Mouse (Mus musculus) MEL (cell line): ENCODE results near the gene Ttk. TPM values are rescaled to one million over a fixed set of nuclear protein-coding genes. Genes with fewer than 3 reads are reported as not detected.

Experiments
- DNase-seq: peaks from one replicate; pipeline ENCODE4 v3.0.0; 2011; ENCODE audit warnings: low read depth, low spot score
- H3K27ac ChIP-seq: 2 replicates; pipeline ENCODE4 v1.5.1; 2012; ENCODE audit warnings: low read depth, mild to moderate bottlenecking, control low read depth, low read length, moderate library complexity; ENCODE audit not compliant: control insufficient read depth
- H3K27me3 ChIP-seq, 2 experiments: fragments of 150-350 bp in 1 of 2; sonication (generic) in 1 of 2; 2 replicates each; pipeline ENCODE4 v1.6.1; 2012; ENCODE audit warnings: low read length in 2 of 2, mild to moderate bottlenecking in 2 of 2, improper control_type of control experiment in 1 of 2, moderate library complexity in 1 of 2; ENCODE audit not compliant: insufficient read depth in 2 of 2, control insufficient read depth in 1 of 2
- H3K36me3 ChIP-seq, 2 experiments: 2 replicates each; pipeline ENCODE4 v1.6.1; 2012 to 2014; ENCODE audit warnings: low read length in 2 of 2, improper control_type of control experiment in 1 of 2, inconsistent platforms in 1 of 2, mild to moderate bottlenecking in 1 of 2; ENCODE audit not compliant: insufficient read depth in 2 of 2, control insufficient read depth in 1 of 2
- H3K4me1 ChIP-seq, 2 experiments: fragments of 150-350 bp in 1 of 2; sonication (generic) in 1 of 2; 2 replicates each; pipeline ENCODE4 v1.6.1; 2012; ENCODE audit warnings: low read length in 2 of 2, improper control_type of control experiment in 1 of 2, mild to moderate bottlenecking in 1 of 2; ENCODE audit not compliant: insufficient read depth in 2 of 2, control insufficient read depth in 1 of 2
- H3K4me3 ChIP-seq, 2 experiments: fragments of 150-350 bp in 1 of 2; sonication (generic) in 1 of 2; 2 replicates each; pipeline ENCODE4 v1.5.1; 2012; ENCODE audit warnings: low read depth in 2 of 2, low read length in 2 of 2, mild to moderate bottlenecking in 2 of 2, moderate library complexity in 2 of 2, control low read depth in 1 of 2, improper control_type of control experiment in 1 of 2; ENCODE audit not compliant: control insufficient read depth in 1 of 2, insufficient read depth in 1 of 2
- H3K79me2 ChIP-seq: 2 replicates; pipeline ENCODE4 v1.6.1; 2012; ENCODE audit warnings: mild to moderate bottlenecking, low read length, moderate library complexity; ENCODE audit not compliant: control insufficient read depth, poor library complexity, insufficient read depth
- H3K9ac ChIP-seq: 2 replicates; pipeline ENCODE4 v1.6.1; 2012; ENCODE audit warnings: low read depth, mild to moderate bottlenecking, control low read depth, low read length, moderate library complexity; ENCODE audit not compliant: control insufficient read depth, poor library complexity, severe bottlenecking
- H3K9me3 ChIP-seq: fragments of 150-350 bp; sonication (generic); replicated peaks from 2 replicates; pipeline ENCODE4 v1.6.1; 2012; ENCODE audit warnings: mild to moderate bottlenecking, low read length, improper control_type of control experiment, moderate library complexity; ENCODE audit not compliant: insufficient read depth
- ELF1 ChIP-seq: IDR thresholded peaks from 2 replicates; pipeline ENCODE4 v1.6.1; 2014; ENCODE audit warnings: low read depth, mild to moderate bottlenecking, inconsistent platforms, low read length, improper control_type of control experiment, moderate library complexity
- JUND ChIP-seq: IDR thresholded peaks from 2 replicates; pipeline ENCODE4 v1.6.1; 2011; ENCODE audit warnings: low read depth, mild to moderate bottlenecking, improper control_type of control experiment, low read length
- KAT2A ChIP-seq: conservative IDR thresholded peaks from 2 replicates; pipeline ENCODE4 v1.6.1; 2012; ENCODE audit warnings: low read depth, low read length, improper control_type of control experiment, inconsistent platforms
- MAX ChIP-seq: IDR thresholded peaks from 2 replicates; pipeline ENCODE4 v1.6.1; 2011; ENCODE audit warnings: low read length, improper control_type of control experiment
- MEF2A ChIP-seq: IDR thresholded peaks from 2 replicates; pipeline ENCODE4 v1.6.1; 2014; ENCODE audit warnings: low read depth, mild to moderate bottlenecking, inconsistent platforms, low read length, improper control_type of control experiment; ENCODE audit not compliant: poor library complexity, insufficient replicate concordance, severe bottlenecking; ENCODE audit errors: extremely low read depth
- MXI1 ChIP-seq: IDR thresholded peaks from 2 replicates; pipeline ENCODE4 v1.6.1; 2011; ENCODE audit warnings: mild to moderate bottlenecking, low read depth, low read length, improper control_type of control experiment
- MYB ChIP-seq: IDR thresholded peaks from 2 replicates; pipeline ENCODE4 v1.6.1; 2011; ENCODE audit warnings: mild to moderate bottlenecking, low read depth, low read length, improper control_type of control experiment
- MYC ChIP-seq: IDR thresholded peaks from 2 replicates; pipeline ENCODE4 v1.6.1; 2011; ENCODE audit warnings: low read depth, mild to moderate bottlenecking, low read length, improper control_type of control experiment, moderate library complexity
- NELFE ChIP-seq: IDR thresholded peaks from 2 replicates; pipeline ENCODE4 v1.6.1; 2011; ENCODE audit warnings: low read depth, low read length, improper control_type of control experiment
- NRF1 ChIP-seq: IDR thresholded peaks from 2 replicates; pipeline ENCODE4 v1.6.1; 2014; ENCODE audit warnings: low read depth, mild to moderate bottlenecking, inconsistent platforms, low read length, improper control_type of control experiment, moderate library complexity; ENCODE audit not compliant: poor library complexity, insufficient read depth, severe bottlenecking
- POLR2A ChIP-seq, 2 experiments: IDR thresholded peaks; 2 replicates each; pipeline ENCODE4 v1.6.1; 2011 to 2012; ENCODE audit warnings: low read length in 2 of 2, mild to moderate bottlenecking in 2 of 2, control low read depth in 1 of 2, improper control_type of control experiment in 1 of 2, low read depth in 1 of 2, moderate library complexity in 1 of 2; ENCODE audit not compliant: control insufficient read depth in 1 of 2, insufficient read depth in 1 of 2, poor library complexity in 1 of 2
- POLR2AphosphoS5 ChIP-seq: IDR thresholded peaks from 2 replicates; pipeline ENCODE4 v1.6.1; 2012; ENCODE audit warnings: low read depth, borderline replicate concordance, mild to moderate bottlenecking, inconsistent platforms, low read length, moderate library complexity, mixed read lengths
- RAD21 ChIP-seq: IDR thresholded peaks from 2 replicates; pipeline ENCODE4 v1.6.1; 2011; ENCODE audit warnings: mild to moderate bottlenecking, low read depth, low read length, improper control_type of control experiment
- SIN3A ChIP-seq: IDR thresholded peaks from 2 replicates; pipeline ENCODE4 v1.6.1; 2012; ENCODE audit warnings: low read length, improper control_type of control experiment, inconsistent platforms
- SMC3 ChIP-seq: IDR thresholded peaks from 2 replicates; pipeline ENCODE4 v1.6.1; 2011; ENCODE audit warnings: low read depth, low read length, improper control_type of control experiment
- TAL1 ChIP-seq: IDR thresholded peaks from 2 replicates; pipeline ENCODE4 v1.6.1; 2012; ENCODE audit warnings: mild to moderate bottlenecking, inconsistent platforms, low read length, moderate library complexity, mixed read lengths
- TBP ChIP-seq: IDR thresholded peaks from 2 replicates; pipeline ENCODE4 v1.8.0; 2011; ENCODE audit warnings: low read depth, low read length, improper control_type of control experiment
- TCF12 ChIP-seq: IDR thresholded peaks from 2 replicates; pipeline ENCODE4 v1.6.1; 2014; ENCODE audit warnings: low read depth, mild to moderate bottlenecking, inconsistent platforms, low read length, improper control_type of control experiment, moderate library complexity
- UBTF ChIP-seq: IDR thresholded peaks from 2 replicates; pipeline ENCODE4 v1.6.1; 2012; ENCODE audit warnings: low read depth, mild to moderate bottlenecking, inconsistent platforms, low read length, improper control_type of control experiment, moderate library complexity, borderline replicate concordance; ENCODE audit not compliant: insufficient read depth
- USF2 ChIP-seq, 2 experiments: IDR thresholded peaks; 2 replicates each; pipeline ENCODE4 v1.6.1; 2011 to 2012; ENCODE audit warnings: improper control_type of control experiment in 2 of 2, low read length in 2 of 2, borderline replicate concordance in 1 of 2, inconsistent platforms in 1 of 2, low read depth in 1 of 2, mild to moderate bottlenecking in 1 of 2; ENCODE audit not compliant: insufficient read depth in 1 of 2
- ZC3H11A ChIP-seq: IDR thresholded peaks from 2 replicates; pipeline ENCODE4 v1.6.1; 2012; ENCODE audit warnings: low read depth, mild to moderate bottlenecking, inconsistent platforms, low read length, improper control_type of control experiment
- ZKSCAN1 ChIP-seq: IDR thresholded peaks from 2 replicates; pipeline ENCODE4 v1.6.1; 2012; ENCODE audit warnings: low read depth, mild to moderate bottlenecking, inconsistent platforms, low read length, improper control_type of control experiment, moderate library complexity
- polyA plus RNA-seq, 2 experiments: library from polyadenylated mRNA; stranded (reverse) in 1 of 2; unstranded in 1 of 2; fragments of >175 nt in 1 of 2; fragments of >200 nt in 1 of 2; gene quantifications; 2 replicates each; pipeline versions ENCODE4 v1.2.1 to v1.2.4; 2012; ENCODE audit warnings: low replicate concordance in 2 of 2, low read depth in 1 of 2; ENCODE audit not compliant: insufficient read length in 2 of 2, insufficient read depth in 1 of 2, missing spikeins in 1 of 2
- total RNA-seq: library from RNA; depleted of rRNA; stranded (reverse); fragments of 300-350 nt; gene quantifications from 2 replicates; pipeline ENCODE4 v1.2.3, GENCODE M21; 2012

The Ttk gene
- total and polyA plus RNA-seq, 3 experiments, result 16.0 to 18.5 TPM; not detected in 1

GRCm38 (mm10) chr9:83789326-83789725 is 45.2 kb upstream of the Ttk start:
- TF ChIP-seq UBTF (no peak), USF2 (IDR thresholded peaks at IDR 0.05; ENCODE audit: borderline replicate concordance in 1 of 2, insufficient read depth in 1 of 2, low read depth in 1 of 2, low read length in 2 of 2) (no peak), MEF2A (no peak), KAT2A (no peak), JUND (no peak), ZC3H11A (no peak), TBP (no peak), MAX (no peak), MYB (no peak)
- TF ChIP-seq, all 39 proteins: peak for 0
- no peak for DNase-seq
- Histone ChIP-seq H3K36me3 (no peaks in the 10 kb centered on the region), H3K27ac (no peak overlapping the region), H3K9ac (no peak overlapping the region), H3K79me2 (no peaks in the 10 kb centered on the region), H3K27me3 (peaks cover 0 to 1% of the 10 kb centered on the region in 2 experiments; a peak in 2 of 4 replicates), H3K9me3 (no peaks in the 10 kb centered on the region), H3K4me1 (no peaks in the 10 kb centered on the region), H3K4me3 (no peak overlapping the region)

GRCm38 (mm10) chr9:83796875-83797274 is 37.6 kb upstream of the Ttk start:
- Histone ChIP-seq H3K36me3 (no peaks in the 10 kb centered on the region), H3K9me3 (no peaks in the 10 kb centered on the region), H3K79me2 (no peaks in the 10 kb centered on the region), H3K4me1 (no peaks in the 10 kb centered on the region), H3K27ac (no peak overlapping the region), H3K4me3 (no peak overlapping the region), H3K9ac (no peak overlapping the region), H3K27me3 (peaks cover 0 to 1% of the 10 kb centered on the region in 2 experiments; a peak in 2 of 4 replicates)
- no peak for DNase-seq
- TF ChIP-seq TAL1 (no peak), NELFE (no peak), TBP (no peak), ZKSCAN1 (no peak), POLR2A (IDR thresholded peaks at IDR 0.05; ENCODE audit: control insufficient read depth in 1 of 2, insufficient read depth in 1 of 2, low read depth in 1 of 2, low read length in 2 of 2, poor library complexity in 1 of 2) (no peak), MYC (no peak), ELF1 (no peak), SIN3A (no peak), MXI1 (no peak), MYB (no peak), TCF12 (no peak), RAD21 (no peak), NRF1 (no peak), SMC3 (no peak), ZC3H11A (no peak), POLR2AphosphoS5 (no peak)
